Mouse (Mus musculus) brain, embryonic 14.5 days (tissue): ENCODE results near the gene Stub1.

Experiments
- CTCF ChIP-seq: fragments of 200-500 bp; IDR thresholded peaks from 2 replicates; pipeline ENCODE4 v1.5.1; 2012; ENCODE audit warnings: inconsistent platforms, mild to moderate bottlenecking, moderate library complexity, borderline replicate concordance; ENCODE audit not compliant: insufficient read depth, insufficient read length; ENCODE audit errors: extremely low read depth
- POLR2A ChIP-seq: fragments of 200-500 bp; IDR thresholded peaks from 2 replicates; pipeline ENCODE4 v1.6.1; 2012; ENCODE audit warnings: mild to moderate bottlenecking, inconsistent platforms, borderline replicate concordance; ENCODE audit not compliant: poor library complexity, insufficient read depth, insufficient read length, severe bottlenecking; ENCODE audit errors: extremely low read depth

DNA sequence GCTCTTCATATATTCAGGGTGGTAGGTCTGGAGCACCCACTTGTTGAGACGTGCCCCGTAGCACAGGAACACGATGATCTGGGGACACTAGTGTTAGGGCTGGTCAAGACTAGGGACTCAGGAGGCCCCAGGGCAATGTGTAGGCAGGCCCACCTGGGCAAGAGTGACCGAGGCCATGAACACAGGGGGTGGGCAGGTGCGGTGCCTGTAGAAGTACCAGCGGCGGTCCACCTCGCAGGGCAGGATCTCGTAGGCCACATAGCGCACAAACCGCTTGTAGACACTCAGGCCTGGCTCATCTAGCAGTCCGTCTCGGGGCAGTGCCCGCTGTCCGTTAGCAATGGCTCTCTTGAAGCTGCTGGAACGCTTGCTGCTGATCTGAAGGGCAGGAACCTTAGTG, 2.6 kb upstream of the Stub1 start:
- no peak for TF ChIP-seq CTCF
- TF ChIP-seq POLR2A = no peak
